Mouse (Mus musculus): Measurements from ENCODE around the gene Esd. TPM values are rescaled to one million over a fixed set of nuclear protein-coding genes. Genes with fewer than 3 reads are reported as not detected.

Gene Esd
- 10 to 100 TPM; 76.9 to 82.8 TPM for total RNA-seq (2023)

DNA sequence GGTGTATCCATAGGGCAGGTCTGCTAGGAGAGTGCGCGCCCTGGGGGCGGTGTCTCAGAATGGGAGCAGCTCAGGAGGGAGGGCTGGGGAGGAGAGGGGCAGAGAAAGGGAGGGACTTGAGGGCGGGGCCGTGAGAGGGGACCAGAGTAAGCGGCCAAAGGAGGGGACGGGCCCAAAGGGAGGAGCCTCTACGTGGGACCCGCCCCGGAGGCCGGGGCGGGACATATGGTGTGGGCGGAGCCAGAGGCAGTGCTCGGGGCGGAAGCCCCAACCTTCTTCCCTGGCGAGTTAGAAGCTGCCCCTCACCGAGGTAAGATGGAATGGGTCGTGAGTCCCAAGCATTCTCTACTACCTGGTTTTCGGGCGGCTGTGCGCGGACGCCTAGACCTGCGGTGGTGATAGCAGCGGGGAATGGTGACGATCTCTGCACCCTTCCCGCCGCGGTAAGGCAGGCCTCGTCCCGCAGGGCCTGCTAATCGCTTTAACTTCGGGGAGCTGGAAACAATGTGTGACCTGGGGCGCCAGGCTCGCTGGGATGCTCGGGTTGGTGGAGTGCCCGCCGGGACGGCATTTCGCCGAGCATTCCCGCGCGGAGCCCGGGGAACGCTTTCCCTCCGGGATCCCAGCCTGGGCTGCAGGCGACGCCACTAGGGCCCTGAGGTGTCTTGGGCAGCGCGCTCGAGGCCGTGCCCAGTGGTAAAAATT is at the start of gene Esd:
Gene Esd (plus strand): TSS at position 219 of the 705 bp plus-strand sequence.

Other genes starting within 250 kb of the Esd start
- under 1 TPM; 0.11 to 0.24 TPM for gene Htr2a, start 91.5 kb upstream of the Esd start, total RNA-seq (2023)
- gene Lrch1, start 215.6 kb downstream of the Esd start, total RNA-seq (2023) = 10 to 100 TPM; 26.2 to 28.6 TPM

Measured in neutrophil, adult 59 days (primary cell).